Mouse (Mus musculus): ENCODE measurements around the gene Rtl10.

- TF ChIP-seq NRF1 (IDR thresholded peaks at IDR 0.05; ENCODE audit: insufficient read depth, low read depth, low read length, poor library complexity, severe bottlenecking) (no peak), POLR2A (IDR thresholded peaks at IDR 0.05; ENCODE audit: control insufficient read depth in 1 of 2, insufficient read depth in 1 of 2, low read depth in 1 of 2, low read length in 2 of 2, poor library complexity in 1 of 2) (no peak), E2F4 (IDR thresholded peaks at IDR 0.05; ENCODE audit: borderline replicate concordance, low read depth, low read length) (no peak), TAL1 (IDR thresholded peaks at IDR 0.05; ENCODE audit: low read length) (no peak), MAX (IDR thresholded peaks at IDR 0.05; ENCODE audit: low read length) (no peak), GATA1 (IDR thresholded peaks at IDR 0.05; ENCODE audit: low read depth, low read length) (no peak), ZC3H11A (IDR thresholded peaks at IDR 0.05; ENCODE audit: low read depth, low read length) (no peak)
These were observed 12.6 kb upstream of the Rtl10 start for GRCm38 (mm10) chr16:18486126-18486525.
